Mouse (Mus musculus): ENCODE data around the gene Aph1b. TPM values are rescaled to one million over a fixed set of nuclear protein-coding genes. Genes with fewer than 3 reads are reported as not detected.
"Not testable (repeated sequence)": the region's sequence is repeated elsewhere in the genome, so short reads cannot be mapped to it uniquely, and the experiment has no call there.

Aph1b gene
- polyA plus RNA-seq, 1 experiment from 2014 or later, result 11.1 TPM

DNA sequence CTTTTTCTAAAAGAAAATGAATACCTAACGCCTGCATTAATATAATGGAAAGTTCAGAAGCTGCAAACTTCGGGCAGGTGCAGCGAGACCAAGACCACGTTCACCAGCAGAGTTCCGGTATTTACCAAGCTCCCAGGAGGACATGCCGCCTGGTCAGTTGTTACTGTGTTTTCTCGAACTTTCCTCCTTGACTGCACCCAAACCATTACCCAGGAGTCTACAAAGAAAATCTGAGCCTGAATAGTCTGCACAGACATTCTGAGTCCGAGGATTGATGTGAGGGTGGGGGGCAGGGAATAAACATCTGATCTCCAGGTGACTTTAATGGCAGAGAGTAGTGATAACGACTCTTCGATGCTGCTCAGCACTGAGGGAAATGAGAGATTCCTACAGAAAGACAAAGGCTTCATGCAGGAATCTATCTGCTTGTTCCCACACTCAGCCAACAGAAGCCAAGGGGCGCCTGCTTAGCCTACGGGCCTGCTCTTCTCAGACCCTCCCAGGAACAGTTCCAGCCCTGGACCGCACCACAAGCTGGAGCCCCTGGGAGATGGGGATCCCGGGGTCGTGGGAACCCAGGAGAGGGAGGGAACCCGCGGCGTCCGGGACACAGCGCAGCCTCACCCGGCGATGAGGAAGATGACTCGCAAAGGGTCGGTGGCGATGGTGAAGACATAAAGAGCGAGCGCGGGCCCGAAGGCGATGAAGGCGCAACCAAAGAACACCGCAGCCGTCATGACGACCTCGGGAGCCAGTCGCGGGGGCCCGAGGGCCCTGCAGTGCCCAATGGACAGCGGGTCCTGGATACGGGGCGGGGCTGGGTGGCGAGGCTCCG is 444 bp downstream of the Aph1b start:
- no peak for TF ChIP-seq CTCF (IDR thresholded peaks at IDR 0.05; ENCODE audit: low read depth)
- peak overlapping the region; percentile 96 for H3K4me2 ChIP-seq (replicated peaks; ENCODE audit: low read depth)
- H3K9me3 ChIP-seq (ENCODE audit: control insufficient read depth), result no peaks in the 10 kb centered on the region
- H3K36me3 ChIP-seq (ENCODE audit: control insufficient read depth, insufficient read depth), result peaks cover 2% of the 10 kb centered on the region; the same call in 1 of the 2 replicates
- H3K4me1 ChIP-seq (replicated peaks; ENCODE audit: control insufficient read depth, insufficient read depth, low read length), result peaks cover 4% of the 10 kb centered on the region; the same call in 1 of the 2 replicates
- peak overlapping the region; percentile 72 for H3K4me3 ChIP-seq (ENCODE audit: low read depth, low read length)
- peak overlapping the region; percentile 86 for H3K27ac ChIP-seq (ENCODE audit: low read depth, low read length)
- peak overlapping the region; percentile 56 for H3K9ac ChIP-seq (ENCODE audit: low read depth, low read length)
- peak; percentile 5; the same call in 1 of the 2 replicates for ATAC-seq
- WGBS, result 1% methylated on average over 43 of the region's 43 CpGs
- no peaks in the 10 kb centered on the region for H3K27me3 ChIP-seq (replicated peaks; ENCODE audit: control insufficient read depth, insufficient read depth, low read length)

DNA sequence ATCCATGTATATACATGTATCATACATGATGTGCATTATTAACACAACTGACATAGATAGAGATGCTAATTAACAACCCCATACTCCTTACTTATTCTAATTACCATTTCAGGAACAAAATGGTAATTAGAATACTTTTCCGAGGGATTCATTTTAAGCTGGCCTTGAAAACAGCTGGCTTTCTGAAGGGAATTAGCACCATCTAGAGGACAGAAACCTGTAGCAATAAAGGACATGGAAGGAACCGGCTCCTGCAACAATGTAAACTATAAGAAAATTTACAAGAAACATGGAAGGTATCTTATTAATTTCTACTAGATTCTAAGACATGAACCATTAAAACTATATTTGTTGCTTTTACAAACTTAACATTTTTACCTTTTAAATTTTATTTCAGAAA is 7.5 kb downstream of the Aph1b start:
- no peaks in the 10 kb centered on the region for H3K4me1 ChIP-seq (replicated peaks; ENCODE audit: control insufficient read depth, insufficient read depth, low read length)
- H3K27me3 ChIP-seq (replicated peaks; ENCODE audit: control insufficient read depth, insufficient read depth, low read length), result no peaks in the 10 kb centered on the region
- H3K27ac ChIP-seq (ENCODE audit: low read depth, low read length), result no peak overlapping the region
- H3K4me2 ChIP-seq (replicated peaks; ENCODE audit: low read depth), result no peak overlapping the region
- TF ChIP-seq CTCF (IDR thresholded peaks at IDR 0.05; ENCODE audit: low read depth), result peak; percentile 83
- no peaks in the 10 kb centered on the region for H3K9me3 ChIP-seq (ENCODE audit: control insufficient read depth)
- WGBS, result 9% methylated on average over 2 of the region's 2 CpGs
- H3K9ac ChIP-seq (ENCODE audit: low read depth, low read length), result no peak overlapping the region
- H3K36me3 ChIP-seq (ENCODE audit: control insufficient read depth, insufficient read depth), result peaks cover 10% of the 10 kb centered on the region; the same call in 1 of the 2 replicates
- no peak overlapping the region for H3K4me3 ChIP-seq (ENCODE audit: low read depth, low read length)
- no peak for ATAC-seq

DNA sequence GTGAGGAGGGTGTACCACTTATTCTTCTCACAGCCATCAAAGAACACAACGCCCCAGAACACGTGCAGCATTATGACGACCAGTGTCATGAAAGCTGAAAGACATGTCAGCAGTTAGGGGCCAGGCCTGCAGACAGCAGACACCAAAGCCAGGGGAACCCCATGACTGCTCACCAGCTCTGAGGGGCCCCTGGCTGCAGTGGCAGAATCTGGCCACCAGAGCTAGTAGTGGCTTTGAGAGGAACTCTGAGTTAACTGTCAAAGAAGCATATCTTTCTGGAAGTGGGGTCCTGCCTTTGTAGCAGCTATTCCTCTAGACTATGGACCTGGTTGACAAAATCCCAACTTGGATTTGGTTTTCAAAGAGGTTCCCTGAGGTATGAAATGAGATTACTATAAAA is 10.7 kb downstream of the Aph1b start:
- H3K4me3 ChIP-seq (ENCODE audit: low read depth, low read length); ATAC-seq; H3K4me1 ChIP-seq (replicated peaks; ENCODE audit: control insufficient read depth, insufficient read depth, low read length); H3K27ac ChIP-seq (ENCODE audit: low read depth, low read length); H3K4me2 ChIP-seq (replicated peaks; ENCODE audit: low read depth); H3K9me3 ChIP-seq (ENCODE audit: control insufficient read depth); H3K27me3 ChIP-seq (replicated peaks; ENCODE audit: control insufficient read depth, insufficient read depth, low read length); H3K36me3 ChIP-seq (ENCODE audit: control insufficient read depth, insufficient read depth); H3K9ac ChIP-seq (ENCODE audit: low read depth, low read length): not testable (repeated sequence)
- peak; percentile 54 for TF ChIP-seq CTCF (IDR thresholded peaks at IDR 0.05; ENCODE audit: low read depth)
- no CpG with 5 or more reads among the region's 3 CpGs for WGBS

DNA sequence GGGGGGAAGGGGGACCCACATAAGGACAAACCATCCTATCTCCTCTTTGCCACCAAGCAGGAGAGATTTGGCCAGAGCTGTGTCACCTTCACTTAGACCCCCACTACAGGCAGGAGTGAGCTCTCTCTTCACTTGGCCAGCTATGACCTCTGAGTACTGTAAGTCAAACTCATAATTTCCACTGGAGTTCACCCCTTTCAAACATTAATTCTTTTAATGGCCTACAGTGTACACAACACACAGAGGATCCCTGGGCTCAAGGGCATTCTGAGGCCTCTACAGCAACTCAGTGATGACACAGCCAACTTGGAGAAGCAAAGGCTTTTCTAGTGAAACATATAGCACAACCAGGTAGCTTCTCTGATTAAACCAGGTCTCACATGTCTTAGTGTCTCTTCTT is 24.6 kb downstream of the Aph1b start:
- no peak overlapping the region for H3K4me3 ChIP-seq (ENCODE audit: low read depth, low read length)
- 0 out of 2 replicates have a peak, but pooled peaks cover 7% of the 10 kb centered on the region for H3K4me1 ChIP-seq (replicated peaks; ENCODE audit: control insufficient read depth, insufficient read depth, low read length)
- ATAC-seq, result no peak
- no peak for TF ChIP-seq CTCF (IDR thresholded peaks at IDR 0.05; ENCODE audit: low read depth)
- no peaks in the 10 kb centered on the region for H3K9me3 ChIP-seq (ENCODE audit: control insufficient read depth)
- no peak overlapping the region for H3K9ac ChIP-seq (ENCODE audit: low read depth, low read length)
- H3K27me3 ChIP-seq (replicated peaks; ENCODE audit: control insufficient read depth, insufficient read depth, low read length), result no peaks in the 10 kb centered on the region
- H3K27ac ChIP-seq (ENCODE audit: low read depth, low read length), result no peak overlapping the region
- H3K36me3 ChIP-seq (ENCODE audit: control insufficient read depth, insufficient read depth), result no peaks in the 10 kb centered on the region
- H3K4me2 ChIP-seq (replicated peaks; ENCODE audit: low read depth), result no peak overlapping the region

DNA sequence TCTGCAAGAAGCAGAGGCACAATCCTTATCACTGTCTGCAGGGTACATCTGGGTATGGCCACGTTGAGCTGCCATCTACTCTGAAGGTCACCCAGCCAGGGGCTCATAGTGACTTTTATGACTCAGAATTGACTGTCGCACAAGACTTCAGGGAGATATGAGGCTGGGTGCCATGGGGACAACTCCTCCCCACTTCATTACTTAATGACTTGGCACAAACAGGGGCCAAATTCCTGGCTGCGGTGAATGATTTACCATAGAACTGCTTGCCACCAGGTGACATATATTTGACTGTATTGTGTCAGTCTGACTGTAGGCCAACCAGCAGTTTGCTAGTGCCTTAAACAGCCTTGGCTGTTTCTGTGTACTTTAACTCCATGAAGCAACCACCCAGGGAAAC is 26.0 kb downstream of the Aph1b start:
- no peak for TF ChIP-seq CTCF (IDR thresholded peaks at IDR 0.05; ENCODE audit: low read depth)
- 0 out of 2 replicates have a peak, but pooled peaks cover 7% of the 10 kb centered on the region for H3K4me1 ChIP-seq (replicated peaks; ENCODE audit: control insufficient read depth, insufficient read depth, low read length)
- no peak overlapping the region for H3K9ac ChIP-seq (ENCODE audit: low read depth, low read length)
- H3K27me3 ChIP-seq (replicated peaks; ENCODE audit: control insufficient read depth, insufficient read depth, low read length), result no peaks in the 10 kb centered on the region
- H3K9me3 ChIP-seq (ENCODE audit: control insufficient read depth), result no peaks in the 10 kb centered on the region
- H3K36me3 ChIP-seq (ENCODE audit: control insufficient read depth, insufficient read depth), result no peaks in the 10 kb centered on the region
- no peak overlapping the region for H3K4me2 ChIP-seq (replicated peaks; ENCODE audit: low read depth)
- peak; percentile 97 for ATAC-seq
- WGBS, result 37% methylated on average over 3 of the region's 3 CpGs
- H3K4me3 ChIP-seq (ENCODE audit: low read depth, low read length), result no peak overlapping the region
- H3K27ac ChIP-seq (ENCODE audit: low read depth, low read length), result peak overlapping the region; percentile 68

DNA sequence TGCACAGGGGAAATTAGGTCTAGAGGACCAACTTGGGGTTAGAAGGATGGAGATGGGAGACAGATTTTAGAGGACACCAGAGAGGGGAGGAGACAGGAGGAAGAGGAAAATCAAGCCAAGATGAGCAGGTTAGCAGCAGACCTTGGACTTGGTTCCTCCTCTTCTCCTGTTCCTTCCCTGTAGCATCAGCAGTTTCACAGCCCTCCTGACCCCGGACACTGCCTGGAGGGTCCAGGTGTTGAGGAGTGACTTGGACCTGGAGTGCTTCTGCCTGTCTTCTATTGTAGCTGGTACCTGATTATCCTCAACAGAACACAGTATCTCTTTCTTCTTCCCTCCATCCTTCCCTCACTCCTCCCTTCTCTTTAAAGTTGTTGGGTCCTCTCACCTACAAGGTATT is 26.6 kb downstream of the Aph1b start:
- peak; percentile 26; the same call in 1 of the 2 replicates for ATAC-seq
- no peak for TF ChIP-seq CTCF (IDR thresholded peaks at IDR 0.05; ENCODE audit: low read depth)
- 80% methylated on average over 1 of the region's 1 CpGs for WGBS
- H3K27ac ChIP-seq (ENCODE audit: low read depth, low read length), result peak overlapping the region; percentile 57
- no peaks in the 10 kb centered on the region for H3K27me3 ChIP-seq (replicated peaks; ENCODE audit: control insufficient read depth, insufficient read depth, low read length)
- H3K4me1 ChIP-seq (replicated peaks; ENCODE audit: control insufficient read depth, insufficient read depth, low read length), result 0 out of 2 replicates have a peak, but pooled peaks cover 7% of the 10 kb centered on the region
- no peak overlapping the region for H3K9ac ChIP-seq (ENCODE audit: low read depth, low read length)
- no peak overlapping the region for H3K4me3 ChIP-seq (ENCODE audit: low read depth, low read length)
- no peaks in the 10 kb centered on the region for H3K9me3 ChIP-seq (ENCODE audit: control insufficient read depth)
- no peak overlapping the region for H3K4me2 ChIP-seq (replicated peaks; ENCODE audit: low read depth)
- H3K36me3 ChIP-seq (ENCODE audit: control insufficient read depth, insufficient read depth), result no peaks in the 10 kb centered on the region
